Mouse (Mus musculus) cerebellum, postnatal 25 days (tissue): ENCODE data around the gene Acot7.
"Not testable (repeated sequence)": the region's sequence is repeated elsewhere in the genome, so short reads cannot be mapped to it uniquely, and the experiment has no call there.

ENCODE experiments used
- DNase-seq, 2 experiments: peaks; one replicate each; pipeline ENCODE4 v3.0.0; 2021; ENCODE audit warnings: mixed read lengths in 2 of 2

Gene Acot7

DNA sequence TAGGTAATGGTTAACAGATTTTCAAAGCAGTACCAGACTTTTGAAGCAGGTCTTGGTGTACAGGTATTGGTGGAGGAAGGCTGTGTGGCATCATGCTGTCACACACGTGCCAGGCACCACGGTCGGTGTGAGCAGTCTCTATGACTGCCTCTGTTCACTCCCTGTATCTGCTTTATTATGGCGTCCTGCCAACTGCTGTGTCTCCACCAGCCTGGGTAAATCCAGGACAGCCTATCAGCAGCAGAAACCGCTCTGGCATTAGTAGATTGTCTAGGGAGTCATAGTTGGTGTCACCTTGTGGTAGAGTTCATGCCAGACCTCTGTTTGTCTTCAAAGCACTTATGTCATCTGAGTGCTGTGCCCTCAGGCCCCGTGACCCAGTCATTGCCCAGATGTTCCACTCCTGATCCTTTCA is 34.2 kb downstream of the Acot7 start:
- DNase-seq: no peak

DNA sequence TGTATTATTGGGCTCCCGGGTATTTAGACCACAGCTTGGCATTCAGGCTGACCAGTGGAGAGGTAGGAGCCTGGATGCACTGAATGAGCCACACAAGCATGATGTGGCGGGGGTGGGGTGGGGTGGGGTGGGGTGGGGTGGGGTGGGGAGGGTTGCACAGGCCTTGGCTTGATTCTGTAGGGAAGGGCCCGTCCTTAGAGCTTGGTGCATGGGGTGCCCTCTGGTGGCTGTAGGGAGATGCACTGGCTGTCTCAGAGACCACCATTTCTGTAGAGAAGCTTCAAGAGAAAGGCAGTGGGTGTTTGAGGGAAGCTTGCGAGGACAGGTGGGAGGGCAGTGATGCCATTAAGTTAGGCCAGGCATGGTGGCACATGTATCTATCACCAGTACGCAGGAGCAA is 34.6 kb downstream of the Acot7 start:
- DNase-seq: peak; percentile 65 to 76

DNA sequence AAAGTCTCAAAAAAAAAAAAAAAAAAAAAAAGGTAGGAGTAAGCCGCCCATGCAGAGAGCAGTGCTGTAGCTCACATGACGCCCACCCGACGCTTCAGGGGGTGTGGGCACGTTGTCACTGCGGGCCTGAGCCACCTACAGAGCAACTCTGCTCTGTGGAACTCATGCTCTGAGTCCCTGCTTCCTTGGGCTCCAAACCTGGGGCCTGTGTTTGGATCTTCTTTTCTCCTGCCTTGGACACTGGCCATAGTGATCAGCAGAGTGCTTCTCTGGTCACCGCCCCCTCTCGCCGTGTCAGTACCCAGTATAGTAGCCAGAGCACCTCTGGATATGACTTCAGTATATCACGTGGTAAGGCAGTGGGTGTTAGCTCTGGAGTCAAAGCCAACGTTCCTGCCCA is 35.0 kb downstream of the Acot7 start:
- no peak for DNase-seq

DNA sequence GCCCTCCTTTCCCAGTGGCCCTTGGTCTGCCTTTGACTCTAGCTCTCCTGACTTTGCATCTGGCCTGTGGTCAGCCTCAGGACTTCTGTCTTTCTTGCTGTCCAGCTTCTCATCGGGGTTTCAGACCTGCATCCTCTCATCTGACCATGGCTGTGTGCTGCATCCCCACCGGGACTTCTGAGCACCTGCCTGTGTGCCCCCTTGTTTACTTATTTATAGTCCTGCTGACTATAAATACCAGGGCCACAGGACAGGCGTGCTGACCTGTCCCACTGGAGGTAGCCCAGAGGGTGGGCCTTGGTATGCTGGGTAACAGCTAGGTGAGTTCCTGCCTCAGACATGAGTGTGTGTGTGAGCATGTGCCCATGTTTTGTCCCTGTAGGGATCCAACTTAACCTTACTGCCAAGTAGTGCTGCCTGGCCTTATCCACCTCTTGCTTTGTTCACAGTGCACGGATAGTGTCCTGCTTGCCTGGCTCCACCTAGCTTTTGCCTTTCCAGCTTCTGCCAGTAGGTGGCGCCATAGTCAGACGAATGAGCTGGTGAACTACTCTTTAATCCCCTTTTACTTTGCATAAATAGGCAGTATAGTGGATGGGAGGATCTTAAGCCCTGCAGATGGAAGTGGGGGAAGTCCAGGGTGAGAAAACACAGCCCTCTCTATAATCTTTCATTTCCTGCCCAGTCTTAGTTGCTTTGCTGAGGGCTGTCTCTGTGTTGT is 36.0 kb downstream of the Acot7 start:
- DNase-seq: peak; percentile 97

DNA sequence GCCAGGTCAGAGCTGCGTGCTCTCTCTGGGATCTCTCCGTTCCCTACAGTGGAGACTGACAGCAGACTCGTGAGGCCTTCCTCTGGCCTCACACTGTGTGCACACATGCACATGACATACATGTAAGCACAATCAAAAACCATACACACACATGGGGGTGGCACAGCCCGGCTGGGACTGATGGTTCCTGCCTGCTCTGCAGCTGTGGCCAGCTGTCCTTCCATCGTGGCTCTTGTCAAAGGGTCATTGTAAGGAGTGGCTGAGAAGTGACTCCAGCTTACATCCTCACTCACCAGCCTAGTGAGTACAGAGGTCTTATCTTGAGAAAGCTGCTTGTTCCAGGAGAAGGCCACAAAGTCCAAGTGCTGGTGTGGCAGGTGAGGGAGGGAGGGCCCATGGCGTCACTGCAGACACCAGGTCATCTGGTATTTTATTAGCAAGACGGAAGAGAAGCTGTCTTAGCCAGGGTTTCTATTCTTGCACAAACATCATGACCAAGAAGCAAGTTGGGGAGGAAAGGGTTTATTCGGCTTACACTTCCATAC is 37.0 kb downstream of the Acot7 start:
- no peak for DNase-seq

DNA sequence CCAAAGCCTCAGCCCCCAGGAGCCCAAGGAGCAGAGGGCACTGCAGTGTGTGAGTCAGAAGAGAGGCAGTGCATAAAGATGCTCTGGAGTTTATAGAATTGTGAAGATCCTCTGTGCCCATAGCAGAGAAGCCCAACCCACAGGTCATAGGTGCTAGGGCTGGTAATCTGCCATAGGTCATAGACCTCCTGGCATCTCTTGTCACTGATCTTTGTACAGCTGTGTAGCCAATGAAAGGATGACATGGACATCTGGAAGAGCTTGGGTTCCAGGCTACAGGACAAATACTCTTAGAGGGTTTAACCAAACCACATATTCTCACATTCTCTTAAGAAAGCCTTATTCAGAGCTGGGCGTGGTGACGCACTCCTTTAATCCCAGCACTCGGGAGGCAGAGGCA is 41.7 kb downstream of the Acot7 start:
- no peak for DNase-seq

DNA sequence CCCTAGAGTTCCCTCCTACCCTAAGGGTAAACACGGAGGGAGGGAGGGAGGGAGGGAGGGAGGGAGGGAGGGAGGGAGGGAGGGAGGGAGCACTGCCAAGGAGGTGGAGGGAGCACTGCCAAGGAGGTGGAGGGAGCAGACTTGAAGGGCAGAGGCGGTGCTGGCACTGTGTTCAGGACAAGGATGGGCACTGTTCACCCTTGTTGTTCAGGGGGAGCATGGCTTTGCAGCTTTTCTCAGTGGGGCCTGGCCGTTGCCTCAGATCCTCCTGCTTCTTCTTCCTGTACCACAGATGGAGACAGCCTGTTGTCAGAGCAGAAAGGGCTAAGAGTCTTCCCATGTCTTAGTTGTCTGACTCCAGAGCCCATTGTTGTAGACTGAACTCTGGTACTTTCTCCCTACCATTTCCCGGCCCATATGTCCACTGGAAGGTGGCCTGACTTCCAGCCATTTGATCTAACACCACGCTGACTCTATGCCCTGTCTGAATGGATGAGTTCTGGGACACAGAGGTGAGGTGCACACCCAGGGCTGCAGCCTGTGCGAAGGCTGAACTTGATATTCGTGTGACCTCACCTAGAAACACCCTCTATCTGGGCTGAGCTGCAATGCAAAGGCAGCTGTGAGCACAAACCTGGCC is 43.0 kb downstream of the Acot7 start:
- DNase-seq: peak; percentile 63 to 78

DNA sequence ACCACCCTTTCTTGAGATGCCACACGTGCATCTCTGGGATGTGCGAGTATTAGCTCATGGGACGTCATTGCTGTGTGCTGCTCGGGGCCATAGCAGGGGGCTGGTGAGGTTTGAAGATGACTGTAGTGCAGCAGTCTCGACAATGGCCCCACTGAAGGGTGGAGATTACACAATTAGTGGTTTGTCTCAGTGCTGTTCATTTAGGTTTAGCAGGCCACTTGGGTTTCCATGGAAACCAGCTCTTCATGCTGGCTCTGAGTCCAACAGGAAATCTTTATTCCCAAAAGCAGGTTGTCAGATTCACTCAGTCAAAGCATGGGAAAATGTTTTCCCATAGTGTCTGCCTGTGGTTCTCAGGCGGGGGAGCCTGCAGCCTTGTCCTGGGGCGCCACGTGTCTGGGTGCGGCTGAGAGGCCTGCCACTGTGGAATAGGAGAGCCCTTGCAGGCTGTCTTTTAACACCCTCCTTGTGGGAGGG is 43.5 kb downstream of the Acot7 start:
- DNase-seq: peak in 1 of 2 experiments; percentile 47

DNA sequence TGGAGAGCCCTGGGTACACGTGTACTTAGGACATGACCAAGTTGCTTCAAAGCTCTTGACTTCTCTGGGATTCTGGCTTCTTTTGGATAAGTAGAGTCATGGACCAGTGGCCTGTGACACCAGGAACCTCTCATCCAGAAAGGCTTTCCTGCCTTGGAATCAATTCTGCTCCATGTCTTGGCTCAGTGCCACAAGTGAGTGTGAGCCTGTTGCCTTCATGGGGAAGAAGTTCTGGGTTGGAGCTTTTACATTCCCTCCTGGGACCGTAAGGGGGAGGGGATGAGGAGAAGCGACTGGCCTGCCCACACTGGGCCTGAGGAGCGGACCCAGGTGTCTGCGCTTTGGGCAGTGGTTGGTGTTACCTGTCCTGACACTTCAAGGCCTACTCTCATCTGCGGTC is 44.2 kb downstream of the Acot7 start:
- DNase-seq: peak in 1 of 2 experiments; percentile 30

DNA sequence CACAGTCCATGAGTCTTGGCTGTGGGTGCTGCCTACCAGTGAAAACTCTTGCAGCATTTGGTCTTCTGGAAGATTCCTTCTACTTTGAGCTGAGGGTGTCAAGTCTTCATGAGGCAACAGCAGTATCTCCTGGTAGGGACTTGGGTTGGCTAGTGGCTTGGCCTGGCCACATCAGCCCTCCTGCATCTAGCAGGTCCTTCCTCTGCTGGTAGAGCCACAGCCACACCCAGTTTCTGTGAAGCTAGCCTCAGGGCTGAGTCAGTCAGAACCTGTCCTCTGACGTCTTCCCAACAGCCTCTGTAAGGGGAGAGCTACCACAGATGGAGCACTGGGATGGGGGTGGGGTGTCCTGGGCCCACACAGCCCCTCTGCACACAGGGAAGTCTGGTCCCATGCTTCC is 44.6 kb downstream of the Acot7 start:
- no peak for DNase-seq

DNA sequence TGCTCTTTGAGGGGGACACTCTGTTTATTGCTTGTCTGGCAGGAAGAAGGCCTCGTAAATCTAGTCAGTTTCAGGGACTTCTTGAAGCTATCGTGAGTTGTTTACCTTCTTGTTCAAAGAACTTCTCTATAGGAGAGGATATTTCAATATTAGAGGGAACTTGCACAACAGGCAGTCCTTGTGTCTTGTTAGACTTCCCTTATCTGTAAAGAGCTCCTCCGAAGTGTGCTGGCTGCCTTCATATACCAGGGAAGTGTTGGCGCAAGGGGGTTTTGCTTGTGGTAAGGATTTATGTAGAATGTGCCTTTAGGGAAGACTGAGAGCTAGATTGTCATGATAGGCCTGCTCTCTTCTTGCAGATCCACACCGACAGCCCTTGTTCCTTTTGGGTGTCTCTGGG is 46.2 kb downstream of the Acot7 start:
- DNase-seq: no peak

DNA sequence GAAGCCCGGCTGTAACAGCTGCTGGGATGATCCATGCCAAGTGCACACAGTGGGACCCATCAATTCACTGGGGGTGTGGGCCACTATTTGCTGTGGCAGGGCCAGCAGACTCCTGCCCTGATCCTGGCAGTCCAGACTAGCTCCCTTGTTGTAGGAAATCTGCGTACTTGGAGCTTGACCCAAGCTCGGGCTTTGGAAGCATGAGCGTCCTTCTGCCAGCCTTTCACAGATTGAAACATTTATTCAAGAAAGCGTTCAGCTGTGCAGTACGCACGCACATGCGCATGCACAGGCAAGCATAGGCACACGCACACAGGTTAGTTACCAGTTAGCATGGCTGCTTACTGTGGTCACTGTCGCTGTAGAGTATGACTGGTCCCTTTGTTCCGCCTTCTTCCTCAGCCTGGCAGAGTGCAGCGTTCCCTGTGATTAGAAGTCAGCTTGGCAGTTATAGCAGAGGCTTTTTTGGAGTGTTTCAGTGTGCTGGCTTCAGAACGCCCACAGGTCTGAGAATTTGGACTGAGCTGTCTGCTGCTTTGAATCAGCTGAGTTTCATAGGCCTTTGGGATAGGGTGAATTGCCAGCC is 49.1 kb downstream of the Acot7 start:
- peak; percentile 54 to 63 for DNase-seq

DNA sequence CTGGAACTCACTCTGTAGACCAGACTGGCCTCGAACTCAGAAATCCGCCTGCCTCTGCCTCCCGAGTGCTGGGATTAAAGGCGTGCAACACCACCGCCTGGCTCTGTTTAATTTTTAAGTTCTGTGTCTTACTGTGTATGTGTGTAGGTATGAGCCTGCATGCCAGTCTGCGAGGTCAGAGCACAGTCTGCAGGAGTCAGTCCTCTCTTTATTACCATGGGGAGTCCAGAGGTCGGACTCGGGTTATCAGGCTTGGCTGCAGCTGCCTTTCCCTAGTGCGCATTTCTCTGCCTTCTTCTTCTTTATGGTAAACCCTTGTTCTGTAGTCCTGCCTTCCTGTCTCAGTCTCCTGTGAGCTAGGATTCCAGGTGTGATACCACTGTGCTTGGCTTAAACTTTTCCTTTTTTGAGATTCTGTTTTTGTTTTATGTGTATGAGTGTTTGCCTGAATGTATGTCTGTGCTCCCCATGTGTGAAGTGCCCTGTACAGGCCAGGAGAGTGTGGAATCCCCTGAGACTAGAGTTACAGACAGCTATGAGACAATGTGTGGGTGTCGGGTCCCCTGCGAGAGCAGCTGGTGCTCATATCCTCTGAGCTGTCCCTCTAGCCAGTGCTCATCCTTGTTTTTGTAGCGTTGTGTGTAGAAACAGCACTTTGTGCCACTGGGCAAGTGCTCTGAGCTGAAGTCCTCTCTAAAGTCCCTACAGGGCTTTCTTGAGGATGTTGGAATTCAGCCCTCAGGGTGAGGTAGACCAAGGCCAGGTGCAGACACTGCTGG is 50.0 kb downstream of the Acot7 start:
- no peak for DNase-seq

DNA sequence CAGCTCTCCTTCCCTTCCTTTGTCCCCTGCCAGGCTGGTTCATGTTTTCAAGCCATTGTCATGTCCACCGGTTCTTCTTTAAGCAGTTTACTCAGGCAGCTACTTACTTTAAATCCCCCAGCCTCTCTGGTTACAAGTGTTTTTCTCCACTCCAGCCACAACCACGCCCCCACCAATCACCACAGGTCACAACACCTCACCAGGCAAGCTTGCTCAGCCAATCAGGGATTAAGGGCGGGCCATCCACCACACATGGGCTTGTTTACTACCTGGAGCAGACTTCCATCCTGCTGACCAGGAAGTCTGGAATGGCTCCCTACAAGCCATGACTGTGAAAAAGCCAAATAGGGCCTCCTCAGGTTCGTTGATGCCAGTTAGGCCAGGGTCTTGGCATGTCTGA is 52.4 kb downstream of the Acot7 start:
- not testable (repeated sequence) for DNase-seq

DNA sequence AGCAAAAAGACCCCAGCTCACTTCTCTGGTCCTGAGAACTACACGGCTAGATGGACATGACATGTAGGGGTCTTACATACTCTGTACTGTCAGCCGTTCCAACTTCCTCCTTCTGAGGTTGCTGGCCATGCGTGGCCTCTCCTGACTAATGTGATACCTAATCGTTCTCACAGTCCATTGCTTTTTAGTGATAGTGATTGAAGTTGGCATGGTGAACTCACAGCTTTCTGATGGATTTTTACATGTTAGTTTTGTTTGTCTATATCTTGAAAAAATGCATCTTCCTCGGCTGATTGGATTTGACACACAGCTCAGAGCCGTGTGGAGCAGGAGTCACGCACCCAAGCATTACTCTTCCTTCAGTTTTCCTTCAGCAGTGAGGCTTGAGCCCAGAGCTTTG is 53.4 kb downstream of the Acot7 start:
- no peak for DNase-seq

DNA sequence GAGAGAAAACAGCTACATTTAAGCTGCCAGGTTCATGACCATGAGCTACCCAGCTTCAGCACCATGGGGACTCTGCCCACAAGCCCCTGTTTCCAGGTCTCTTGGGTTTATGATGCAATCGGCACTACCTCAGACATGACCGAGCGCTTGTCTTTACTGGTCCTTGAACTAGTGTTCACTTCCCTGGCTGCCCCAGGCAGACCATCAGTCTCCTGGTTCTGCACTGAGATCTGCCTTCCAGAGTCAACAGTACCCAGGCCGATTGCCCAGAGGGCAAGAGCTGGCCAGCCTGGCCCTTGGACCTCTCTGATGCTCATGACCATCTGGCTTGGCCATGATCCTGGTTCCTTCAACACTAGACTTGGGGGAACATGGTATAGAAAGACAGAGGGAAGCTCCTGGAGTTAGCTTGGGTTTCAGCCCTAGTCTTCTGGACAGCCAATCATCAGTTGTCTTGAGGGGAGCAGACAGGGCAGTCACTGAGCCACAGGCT is 54.5 kb downstream of the Acot7 start:
- peak; percentile 63 to 70 for DNase-seq

DNA sequence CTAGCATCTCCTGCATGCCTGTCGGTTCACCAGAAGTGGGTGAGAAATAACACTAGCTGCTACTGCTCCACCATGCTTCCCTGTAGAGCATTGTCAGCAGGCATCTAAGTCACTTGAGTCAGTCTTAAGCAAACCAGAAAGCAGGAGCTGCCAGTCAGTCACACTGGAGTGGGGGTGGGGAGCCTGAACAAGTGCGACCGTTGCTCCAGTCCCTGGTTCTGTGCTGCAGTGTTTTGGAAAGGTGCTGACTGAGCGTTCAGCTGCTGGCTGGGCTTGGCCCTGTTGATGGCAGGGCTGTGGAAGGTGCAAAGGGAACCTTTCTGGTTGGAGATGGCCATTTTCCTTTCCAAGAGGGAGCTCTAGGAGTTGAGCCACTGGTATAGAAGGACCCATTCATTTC is 62.0 kb downstream of the Acot7 start:
- no peak for DNase-seq

DNA sequence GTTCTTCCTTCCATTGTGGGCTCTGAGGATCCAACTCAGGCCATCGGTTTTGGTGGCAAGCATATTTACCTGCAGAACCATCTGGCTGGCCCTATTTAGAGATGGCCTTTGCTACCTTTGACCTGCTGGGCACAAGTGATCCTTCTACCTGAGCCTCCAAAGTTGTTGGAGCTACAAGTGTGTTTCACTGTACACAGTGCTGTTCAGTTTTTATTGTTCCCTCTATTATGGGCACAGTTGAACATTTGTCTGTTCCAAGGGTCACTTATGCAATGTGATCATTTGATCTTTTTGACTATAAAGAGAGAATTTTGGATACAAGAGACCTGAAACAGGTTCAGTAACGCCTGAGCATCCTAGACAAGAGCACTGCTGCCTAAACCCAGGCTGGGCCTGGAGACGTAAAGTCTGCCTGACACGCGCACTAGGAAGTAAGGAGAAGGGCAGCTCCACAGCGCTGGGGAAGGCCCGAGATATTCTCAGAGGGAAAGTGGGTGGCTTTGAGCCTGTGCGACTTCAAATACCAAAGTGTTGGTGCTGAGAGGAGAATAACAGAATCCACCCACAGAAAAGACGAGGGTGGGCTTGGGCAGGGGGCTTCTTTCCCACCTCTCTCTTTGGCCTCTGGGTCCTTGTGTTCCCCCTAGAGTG is 65.4 kb downstream of the Acot7 start:
- no peak for DNase-seq

DNA sequence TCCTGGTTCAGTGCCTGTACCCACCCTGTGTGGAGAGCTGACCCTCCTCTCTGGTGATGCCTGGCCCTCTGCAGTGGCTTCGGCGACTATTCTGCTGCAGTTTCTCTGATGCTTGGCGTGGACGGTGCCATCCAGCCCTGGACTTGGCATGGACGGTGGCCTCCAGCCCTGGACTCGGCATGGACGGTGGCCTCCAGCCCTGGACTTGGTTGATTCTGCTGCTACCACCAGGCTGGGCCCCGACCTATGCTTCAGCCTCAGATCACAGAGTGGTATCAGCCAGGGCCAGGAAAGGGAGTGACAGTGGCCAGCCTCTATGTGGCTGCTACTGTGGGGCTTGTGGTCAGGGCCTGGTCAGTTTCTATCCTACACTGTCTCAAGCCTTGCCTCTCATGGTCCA is 66.0 kb downstream of the Acot7 start:
- DNase-seq: peak; percentile 74 to 81

DNA sequence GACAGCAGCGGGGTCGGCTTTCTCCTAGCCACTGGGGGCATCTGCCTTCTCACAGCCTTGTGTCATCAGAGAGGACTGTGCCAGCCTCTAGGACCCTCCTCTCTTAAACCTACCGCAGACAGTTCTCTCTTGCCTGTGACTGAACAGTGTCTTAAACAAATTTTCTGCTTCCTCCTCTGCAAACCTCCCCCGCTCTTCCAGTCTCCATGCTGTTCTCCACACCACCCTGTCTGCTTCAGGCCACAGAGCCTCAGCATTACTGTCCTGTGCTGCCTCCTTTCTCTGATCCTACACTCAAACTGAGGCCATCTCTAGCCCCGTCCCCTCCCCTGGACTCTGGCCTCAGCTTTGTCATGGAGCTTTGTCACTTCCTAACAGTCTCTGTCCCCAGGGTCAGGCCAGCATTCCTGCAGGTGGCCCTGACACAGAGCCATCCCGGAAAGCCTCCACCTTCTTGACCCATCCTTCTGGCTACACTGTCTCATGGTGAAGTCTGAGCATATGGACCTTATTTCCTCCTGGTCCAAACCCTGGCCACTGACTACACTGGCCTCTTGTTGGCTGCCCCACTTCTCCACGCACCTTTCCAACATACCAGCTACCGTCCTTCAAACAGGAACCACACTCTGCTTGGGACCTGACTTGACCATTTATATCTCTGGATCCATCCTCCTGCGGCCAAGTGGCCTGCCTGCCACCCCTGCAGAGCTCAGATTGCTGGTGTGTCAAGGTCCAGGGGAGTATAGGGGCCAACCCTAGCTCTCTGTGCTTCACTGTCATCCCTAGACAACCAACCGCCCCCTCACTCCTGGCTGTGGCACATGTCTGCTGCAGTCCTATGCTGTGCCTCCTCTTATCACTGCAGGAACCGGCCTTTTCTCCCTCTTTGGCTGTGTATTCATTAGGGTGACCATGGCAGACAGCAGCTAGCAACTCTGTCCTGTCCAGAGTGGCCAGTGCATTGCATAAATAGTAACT is 66.9 kb downstream of the Acot7 start:
- DNase-seq: no peak

DNA sequence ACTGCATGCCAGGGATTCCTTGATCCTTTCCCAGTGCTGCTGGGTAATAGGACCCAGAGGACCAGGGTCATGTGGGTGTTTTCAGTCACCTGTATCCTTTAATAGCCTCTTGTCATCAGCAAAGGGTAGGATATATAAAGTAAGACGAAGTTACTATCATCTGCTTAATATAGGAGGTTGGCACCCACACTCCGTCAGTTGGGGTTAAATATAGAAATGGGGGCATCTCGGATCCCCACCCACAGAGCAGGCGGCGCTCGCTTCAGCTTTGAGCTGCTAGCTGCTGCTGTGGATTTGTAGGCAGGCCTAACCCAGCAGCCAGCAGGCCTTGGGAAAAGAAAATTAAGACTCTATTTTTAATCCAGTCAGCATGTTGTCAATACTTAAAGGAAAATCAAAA is 68.1 kb downstream of the Acot7 start:
- DNase-seq: no peak
